Mouse (Mus musculus) forebrain, embryonic 16.5 days (tissue): ENCODE measurements around the gene Csdc2. TPM values are rescaled to one million over a fixed set of nuclear protein-coding genes. Genes with fewer than 3 reads are reported as not detected.

Experiments
- ATAC-seq: fragments of 200-750 bp; cut with Nextera tagmentation; 2 replicates; pipeline ENCODE4 v1.8.0; 2017; ENCODE audit warnings: mild to moderate bottlenecking, moderate library complexity
- H3K27ac ChIP-seq: fragments of 300-500 bp; sonication (generic); 2 replicates; pipeline ENCODE4 v1.5.1; 2014; ENCODE audit warnings: low read length, control low read depth
- H3K27me3 ChIP-seq: fragments of 300-500 bp; sonication (generic); replicated peaks from 2 replicates; pipeline ENCODE4 v1.6.1; 2014; ENCODE audit warnings: low read length; ENCODE audit not compliant: control insufficient read depth, insufficient read depth
- H3K36me3 ChIP-seq: fragments of 300-500 bp; sonication (generic); 2 replicates; pipeline ENCODE4 v1.6.1; 2014; ENCODE audit not compliant: control insufficient read depth, insufficient read depth
- H3K4me1 ChIP-seq: fragments of 300-500 bp; sonication (generic); replicated peaks from 2 replicates; pipeline ENCODE4 v1.6.1; 2014; ENCODE audit warnings: low read length; ENCODE audit not compliant: control insufficient read depth, insufficient read depth
- H3K4me2 ChIP-seq: fragments of 300-500 bp; sonication (generic); 2 replicates; pipeline ENCODE4 v1.6.1; 2014; ENCODE audit warnings: mild to moderate bottlenecking, low read length, control low read depth
- H3K4me3 ChIP-seq: fragments of 300-500 bp; sonication (generic); replicated peaks from 2 replicates; pipeline ENCODE4 v1.5.1; 2014; ENCODE audit warnings: mild to moderate bottlenecking, low read length, control low read depth
- H3K9ac ChIP-seq: fragments of 300-500 bp; sonication (generic); replicated peaks from 2 replicates; pipeline ENCODE4 v1.6.1; 2014; ENCODE audit warnings: low read depth, low read length, control low read depth
- H3K9me3 ChIP-seq: fragments of 300-500 bp; sonication (generic); 2 replicates; pipeline ENCODE4 v1.6.1; 2016; ENCODE audit warnings: low read length; ENCODE audit not compliant: control insufficient read depth
- WGBS: fragments of 180-500 bp; shearing (Covaris S2); extraction: QIAGEN DNeasy Blood & Tissue Kit; methylation state at CpG from one replicate; pipeline ENCODE4 v1.1.7; 2014; 5-methylcytosine and 5-hydroxymethylcytosine counted together
- polyA plus RNA-seq: library from polyadenylated mRNA; unstranded; fragments of >200 nt; fragmentation: Nextera tagmentation; extraction: Ambion mirVana; gene quantifications from 2 replicates; pipeline ENCODE4 v1.2.1, GENCODE M21; 2015

Gene Csdc2
- polyA plus RNA-seq, 1 experiment from 2014 or later = 182 TPM

DNA sequence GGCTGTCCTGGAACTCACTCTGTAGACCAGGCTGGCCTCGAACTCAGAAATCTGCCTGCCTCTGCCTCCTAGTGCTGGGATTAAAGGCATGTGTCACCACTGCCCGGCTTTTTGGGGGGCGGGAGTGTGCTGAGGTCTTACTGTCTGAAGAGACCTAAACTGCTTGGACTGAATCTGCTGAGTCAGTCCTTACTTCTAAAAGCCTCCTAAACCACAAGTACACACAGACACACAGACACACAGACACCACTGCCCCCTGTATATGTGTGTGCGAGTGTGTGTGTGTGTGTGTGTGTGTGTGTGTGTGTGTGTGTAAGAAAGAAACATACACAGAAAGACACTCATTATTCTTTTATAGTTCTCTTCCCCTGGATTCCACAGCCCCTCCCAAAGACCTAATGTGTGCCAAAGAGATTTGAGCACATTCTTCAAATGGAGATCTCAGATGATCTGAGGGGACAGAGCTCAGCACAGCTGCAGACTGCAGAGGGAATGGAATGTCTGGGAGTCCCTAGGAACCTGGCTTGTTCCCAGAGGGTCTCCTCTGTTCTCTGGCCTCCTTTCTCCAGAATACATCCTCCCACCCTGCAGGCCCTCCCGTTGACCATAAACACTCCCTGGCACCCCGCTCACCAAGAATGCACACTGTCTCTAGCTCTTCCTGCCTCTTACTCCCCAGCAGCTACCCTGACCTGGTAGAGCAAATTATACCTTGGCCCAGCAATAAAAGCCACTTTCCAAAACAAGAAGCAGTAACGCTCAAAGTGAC, 506 bp upstream of the Csdc2 start:
- H3K27ac ChIP-seq = peak overlapping the region; percentile 80
- peaks cover 28% of the 10 kb centered on the region for H3K4me1 ChIP-seq
- H3K4me3 ChIP-seq = peak overlapping the region; percentile 74
- H3K27me3 ChIP-seq = no peaks in the 10 kb centered on the region
- H3K36me3 ChIP-seq = no peaks in the 10 kb centered on the region
- H3K9ac ChIP-seq = peak overlapping the region; percentile 82
- H3K4me2 ChIP-seq = peak overlapping the region; percentile 60
- no peaks in the 10 kb centered on the region for H3K9me3 ChIP-seq
- peak; percentile 5; the same call in 1 of the 2 replicates for ATAC-seq
- WGBS = 60% methylated on average over 7 of the region's 7 CpGs

DNA sequence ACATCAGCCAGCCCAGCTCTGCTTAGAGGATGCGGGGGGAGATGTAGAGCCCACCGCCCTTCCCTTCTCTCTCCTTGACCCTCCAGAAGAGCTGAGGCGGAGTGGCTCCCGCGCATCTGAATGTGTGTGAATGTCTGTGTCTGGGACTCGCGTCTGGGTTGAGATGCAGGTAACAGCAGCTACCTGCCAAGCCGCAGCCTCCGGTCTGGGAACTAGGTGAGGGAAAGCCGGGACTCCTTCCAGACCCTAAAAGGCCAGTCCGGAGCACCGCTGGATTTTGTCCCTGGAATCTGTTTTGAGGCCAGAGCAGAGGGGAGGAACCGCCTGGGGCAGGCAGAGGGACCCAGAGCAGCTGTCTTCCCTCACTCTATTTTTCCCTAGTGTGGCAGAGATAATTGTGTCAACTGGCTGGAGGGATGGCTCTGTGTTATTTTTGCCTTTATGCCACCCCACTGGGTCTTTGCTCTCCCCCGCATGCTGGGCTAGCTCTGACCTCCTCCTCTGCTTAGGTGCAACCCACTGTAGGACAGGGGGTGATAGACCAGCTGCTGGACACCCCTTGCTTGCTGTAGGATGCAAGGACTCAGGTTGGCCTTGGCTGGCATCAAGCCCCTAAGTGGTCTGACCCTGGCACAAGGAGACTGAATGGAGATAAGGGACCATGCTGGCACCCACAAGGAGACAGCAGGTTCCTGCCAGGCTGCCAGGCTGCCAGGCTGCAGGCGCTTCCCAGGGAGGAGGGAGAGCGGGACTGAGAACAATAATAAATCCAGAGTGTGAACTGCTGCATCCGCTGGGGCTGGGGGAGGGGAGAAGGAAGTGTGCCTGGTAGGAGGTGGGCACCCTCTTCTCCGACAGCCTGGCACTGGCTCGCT, 776 bp downstream of the Csdc2 start:
- 4% methylated on average over 19 of the region's 19 CpGs for WGBS
- ATAC-seq = peak; percentile 68

DNA sequence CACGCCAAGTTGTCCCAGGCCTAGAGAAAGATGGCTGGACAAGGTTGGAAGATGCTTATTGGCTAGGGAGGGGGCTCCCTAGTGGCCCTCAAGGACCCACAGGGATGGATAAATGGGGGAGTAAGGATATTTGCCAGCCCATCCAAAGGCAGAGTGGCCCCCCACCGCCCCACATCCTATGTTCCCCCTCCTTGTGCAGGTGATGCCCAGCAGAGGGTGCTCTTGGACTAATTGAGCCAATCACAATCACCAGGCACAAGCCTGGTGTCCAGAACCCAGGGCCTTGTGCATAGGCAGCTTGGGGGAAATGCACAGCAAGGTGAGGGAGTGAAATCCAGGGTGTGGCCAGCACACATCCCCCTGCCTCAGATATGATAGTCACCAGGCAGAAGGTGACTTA, 1.7 kb downstream of the Csdc2 start:
- 31% methylated on average over 2 of the region's 2 CpGs for WGBS
- Histone ChIP-seq H3K4me3 (peak overlapping the region; percentile 74), H3K9me3 (no peaks in the 10 kb centered on the region), H3K36me3 (no peaks in the 10 kb centered on the region), H3K27ac (peak overlapping the region; percentile 80), H3K4me2 (peak overlapping the region; percentile 60), H3K4me1 (peaks cover 31% of the 10 kb centered on the region), H3K27me3 (no peaks in the 10 kb centered on the region), H3K9ac (peak overlapping the region; percentile 82)
- peak; percentile 15; the same call in 1 of the 2 replicates for ATAC-seq

More for the DNA sequence above, 776 bp downstream of the Csdc2 start:
- no peaks in the 10 kb centered on the region for H3K9me3 ChIP-seq
- H3K4me1 ChIP-seq = peaks cover 28% of the 10 kb centered on the region
- no peaks in the 10 kb centered on the region for H3K27me3 ChIP-seq
- H3K9ac ChIP-seq = peak overlapping the region; percentile 82
- H3K4me2 ChIP-seq = peak overlapping the region; percentile 60
- peak overlapping the region; percentile 80 for H3K27ac ChIP-seq
- peak overlapping the region; percentile 74 for H3K4me3 ChIP-seq
- H3K36me3 ChIP-seq = no peaks in the 10 kb centered on the region

DNA sequence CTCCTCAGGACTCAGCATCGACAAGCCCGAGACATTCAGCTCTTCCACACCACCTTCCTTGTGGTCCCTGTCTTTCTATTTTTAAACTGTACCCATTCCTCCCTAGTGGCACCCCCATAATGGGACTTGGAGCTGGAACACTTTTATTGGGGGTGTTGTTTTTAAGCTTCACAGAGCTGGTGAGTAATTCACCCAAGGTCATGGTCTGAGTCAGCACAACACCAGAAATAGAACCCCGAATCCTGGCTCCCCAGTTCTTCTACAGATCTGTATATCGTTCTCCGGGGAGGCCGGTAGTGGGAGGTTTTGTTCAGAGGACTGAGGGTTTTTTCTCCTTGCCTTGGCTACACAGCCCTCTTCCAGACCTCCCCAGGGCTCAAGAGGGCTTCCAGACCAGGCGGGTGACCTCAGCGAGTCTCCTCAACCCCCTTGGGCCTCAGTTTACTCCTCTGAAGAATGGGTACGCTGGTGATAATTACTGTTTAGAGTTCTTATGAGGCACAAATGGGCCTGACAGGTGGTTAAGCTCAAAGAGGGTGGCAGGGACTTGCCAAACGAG, 2.7 kb downstream of the Csdc2 start:
- H3K36me3 ChIP-seq = no peaks in the 10 kb centered on the region
- H3K27ac ChIP-seq = no peak overlapping the region
- no peak overlapping the region for H3K9ac ChIP-seq
- ATAC-seq = no peak
- H3K4me1 ChIP-seq = peaks cover 35% of the 10 kb centered on the region
- 89% methylated on average over 10 of the region's 10 CpGs for WGBS
- no peaks in the 10 kb centered on the region for H3K9me3 ChIP-seq
- no peaks in the 10 kb centered on the region for H3K27me3 ChIP-seq
- H3K4me2 ChIP-seq = no peak overlapping the region
- H3K4me3 ChIP-seq = no peak overlapping the region

- Histone ChIP-seq H3K27ac (no peak overlapping the region), H3K4me2 (no peak overlapping the region), H3K4me1 (peaks cover 35% of the 10 kb centered on the region), H3K27me3 (no peaks in the 10 kb centered on the region), H3K9ac (no peak overlapping the region), H3K4me3 (no peak overlapping the region), H3K9me3 (no peaks in the 10 kb centered on the region), H3K36me3 (no peaks in the 10 kb centered on the region)
- WGBS = 94% methylated on average over 4 of the region's 4 CpGs
- ATAC-seq = no peak
These were observed 3.2 kb downstream of the Csdc2 start for GRCm38 (mm10) chr15:81939774-81940173.

GRCm38 (mm10) chr15:81940219-81940618, 3.7 kb downstream of the Csdc2 start:
- H3K9ac ChIP-seq = no peak overlapping the region
- ATAC-seq = no peak
- no peak overlapping the region for H3K27ac ChIP-seq
- H3K27me3 ChIP-seq = no peaks in the 10 kb centered on the region
- H3K4me2 ChIP-seq = no peak overlapping the region
- H3K36me3 ChIP-seq = no peaks in the 10 kb centered on the region
- H3K9me3 ChIP-seq = no peaks in the 10 kb centered on the region
- no peak overlapping the region for H3K4me3 ChIP-seq
- H3K4me1 ChIP-seq = peaks cover 35% of the 10 kb centered on the region
- 92% methylated on average over 5 of the region's 5 CpGs for WGBS

DNA sequence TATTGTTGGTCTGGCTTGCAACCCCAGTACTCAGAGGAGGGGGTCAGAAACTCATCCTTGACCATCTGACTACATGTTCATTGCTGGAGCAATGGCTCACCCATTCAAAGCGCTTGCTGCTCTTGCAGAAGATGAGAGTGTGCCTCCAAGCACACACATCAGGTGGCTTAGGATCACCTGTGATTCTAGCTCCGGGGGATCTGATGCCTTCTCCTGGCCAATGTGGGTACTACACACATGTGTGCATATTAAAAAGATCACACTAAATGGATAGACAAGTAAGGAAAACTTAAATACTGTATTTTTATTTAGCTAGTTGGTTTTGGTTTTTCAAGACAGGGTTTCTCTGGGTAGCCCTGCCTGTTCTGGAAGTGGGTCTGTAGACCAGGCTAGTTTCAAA, 4.5 kb downstream of the Csdc2 start:
- Histone ChIP-seq H3K27me3 (no peaks in the 10 kb centered on the region), H3K4me2 (no peak overlapping the region), H3K9ac (no peak overlapping the region), H3K27ac (no peak overlapping the region), H3K4me1 (peaks cover 35% of the 10 kb centered on the region), H3K36me3 (no peaks in the 10 kb centered on the region), H3K4me3 (no peak overlapping the region), H3K9me3 (no peaks in the 10 kb centered on the region)
- ATAC-seq = no peak
- WGBS = 96% methylated on average over 2 of the region's 2 CpGs

DNA sequence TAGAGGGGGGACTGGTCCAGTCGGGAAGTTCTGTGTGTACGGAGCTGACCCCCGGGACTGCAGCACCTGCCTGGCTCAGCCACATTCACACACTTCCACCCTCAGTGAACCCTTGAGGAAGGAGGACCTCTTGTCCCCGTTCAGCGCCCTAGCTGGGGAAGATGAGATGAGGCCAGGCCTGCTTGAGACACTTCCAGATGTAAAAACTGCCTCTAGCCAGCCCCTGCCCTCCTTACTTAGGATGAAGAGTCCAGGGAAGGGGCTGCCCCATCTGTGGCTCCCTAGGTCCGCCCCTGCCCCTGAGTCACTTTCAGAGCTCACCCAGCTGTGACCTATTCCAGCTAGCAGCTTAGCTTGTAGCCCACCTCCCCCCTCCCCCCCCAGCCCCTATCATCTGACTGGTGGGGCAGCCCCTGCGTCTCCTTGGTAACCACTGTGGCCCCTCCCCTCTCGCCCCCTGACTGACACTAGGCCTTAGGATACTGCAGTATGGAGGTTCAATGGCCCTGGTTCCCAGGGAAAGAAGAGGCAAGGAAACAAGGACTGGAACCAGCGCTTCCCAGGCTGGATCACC, 6.7 kb downstream of the Csdc2 start:
- Histone ChIP-seq H3K9me3 (no peaks in the 10 kb centered on the region), H3K4me2 (no peak overlapping the region), H3K36me3 (peaks cover 8% of the 10 kb centered on the region), H3K27ac (no peak overlapping the region), H3K4me3 (no peak overlapping the region), H3K9ac (no peak overlapping the region), H3K4me1 (peaks cover 13% of the 10 kb centered on the region), H3K27me3 (no peaks in the 10 kb centered on the region)
- 15% methylated on average over 9 of the region's 9 CpGs for WGBS
- ATAC-seq = no peak

DNA sequence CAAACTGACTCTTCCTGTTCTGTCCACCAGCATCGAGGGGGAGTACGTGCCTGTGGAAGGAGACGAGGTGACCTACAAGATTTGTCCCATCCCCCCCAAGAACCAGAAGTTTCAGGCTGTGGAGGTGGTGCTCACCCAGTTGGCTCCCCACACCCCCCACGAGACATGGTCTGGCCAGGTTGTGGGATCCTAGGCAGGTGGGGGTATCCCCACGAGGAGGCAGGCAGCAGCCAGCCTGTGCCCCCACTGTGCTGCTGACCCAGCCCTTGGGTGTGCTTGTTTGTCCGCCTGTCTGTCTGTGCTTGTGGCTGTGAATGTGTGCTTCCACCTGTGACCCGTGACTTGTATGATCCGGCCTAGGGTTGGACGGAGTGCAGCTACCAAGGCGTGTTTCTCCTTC, 12.5 kb downstream of the Csdc2 start:
- H3K9ac ChIP-seq = no peak overlapping the region
- H3K27ac ChIP-seq = no peak overlapping the region
- H3K9me3 ChIP-seq = no peaks in the 10 kb centered on the region
- peaks cover 25% of the 10 kb centered on the region for H3K36me3 ChIP-seq
- H3K4me2 ChIP-seq = no peak overlapping the region
- no peaks in the 10 kb centered on the region for H3K27me3 ChIP-seq
- H3K4me3 ChIP-seq = no peak overlapping the region
- H3K4me1 ChIP-seq = no peaks in the 10 kb centered on the region
- ATAC-seq = no peak
- 91% methylated on average over 10 of the region's 10 CpGs for WGBS
